Mouse (Mus musculus) intestine, embryonic 15.5 days (tissue): ENCODE results near the gene Gid8. TPM values are rescaled to one million over a fixed set of nuclear protein-coding genes. Genes with fewer than 3 reads are reported as not detected.

ENCODE experiments used
- ATAC-seq: fragments of 200-750 bp; cut with Nextera tagmentation; 2 replicates; pipeline ENCODE4 v1.8.0; 2017; ENCODE audit warnings: moderate TSS enrichment, moderate library complexity
- H3K27ac ChIP-seq: fragments of 300-500 bp; sonication (generic); 2 replicates; pipeline ENCODE4 v1.5.1; 2015; ENCODE audit warnings: mild to moderate bottlenecking, inconsistent platforms
- H3K27me3 ChIP-seq: fragments of 300-500 bp; sonication (generic); replicated peaks from 2 replicates; pipeline ENCODE4 v1.6.1; 2015; ENCODE audit warnings: inconsistent platforms
- H3K36me3 ChIP-seq: fragments of 300-500 bp; sonication (generic); 2 replicates; pipeline ENCODE4 v1.6.1; 2015; ENCODE audit warnings: inconsistent platforms
- H3K4me1 ChIP-seq: fragments of 300-500 bp; sonication (generic); replicated peaks from 2 replicates; pipeline ENCODE4 v1.6.1; 2015; ENCODE audit warnings: inconsistent platforms
- H3K4me2 ChIP-seq: fragments of 300-500 bp; sonication (generic); replicated peaks from 2 replicates; pipeline ENCODE4 v1.6.1; 2015; ENCODE audit warnings: mild to moderate bottlenecking, inconsistent platforms
- H3K4me3 ChIP-seq: fragments of 300-500 bp; sonication (generic); replicated peaks from 2 replicates; pipeline ENCODE4 v1.5.1; 2015; ENCODE audit warnings: inconsistent platforms
- H3K9ac ChIP-seq: fragments of 300-500 bp; sonication (generic); 2 replicates; pipeline ENCODE4 v1.6.1; 2015; ENCODE audit warnings: inconsistent platforms
- H3K9me3 ChIP-seq: fragments of 300-500 bp; sonication (generic); 2 replicates; pipeline ENCODE4 v1.6.1; 2016; ENCODE audit warnings: inconsistent platforms
- WGBS: fragments of 180-500 bp; shearing (Covaris S2); methylation state at CpG from one replicate; pipeline ENCODE4 v1.1.7; 2015; 5-methylcytosine and 5-hydroxymethylcytosine counted together
- polyA plus RNA-seq: library from polyadenylated mRNA; unstranded; fragments of >200 nt; fragmentation: Nextera tagmentation; extraction: Ambion mirVana; gene quantifications from 2 replicates; pipeline ENCODE4 v1.2.1, GENCODE M21; 2015

Gene Gid8
- polyA plus RNA-seq, 1 experiment from 2014 or later = 55.1 TPM

GRCm38 (mm10) chr2:180765713-180766112, 55.8 kb downstream of the Gid8 start:
- Histone ChIP-seq H3K27ac (no peak overlapping the region), H3K27me3 (peaks cover 16% of the 10 kb centered on the region), H3K9ac (no peak overlapping the region), H3K36me3 (no peaks in the 10 kb centered on the region), H3K4me1 (no peaks in the 10 kb centered on the region), H3K4me2 (no peak overlapping the region), H3K9me3 (no peaks in the 10 kb centered on the region), H3K4me3 (no peak overlapping the region)
- WGBS = 69% methylated on average over 7 of the region's 7 CpGs
- ATAC-seq = no peak

Other genes with a start within 250 kb of the Gid8 start
- 2.4 and 2.8 TPM in 2 replicates for gene Ntsr1, start 210.1 kb upstream of the Gid8 start, polyA plus RNA-seq
- 20.7 and 22.3 TPM in 2 replicates for gene Mrgbp, start 128.8 kb upstream of the Gid8 start, polyA plus RNA-seq
- 42.1 and 44.2 TPM in 2 replicates for gene Ogfr, start 120.9 kb upstream of the Gid8 start, polyA plus RNA-seq
- gene Col9a3, start 112.3 kb upstream of the Gid8 start, polyA plus RNA-seq = 5.5 and 6.7 TPM in 2 replicates
- gene Tcfl5, start 67.4 kb upstream of the Gid8 start, polyA plus RNA-seq = 0.13 TPM in 1 of 2 replicates, not detected in the other
- gene Dido1, start 118 bp upstream of the Gid8 start, polyA plus RNA-seq = 22.8 and 23.2 TPM in 2 replicates
- gene Slc17a9, start 15.1 kb downstream of the Gid8 start, polyA plus RNA-seq = 2.3 and 4.6 TPM in 2 replicates
- gene Bhlhe23, start 66.8 kb downstream of the Gid8 start, polyA plus RNA-seq = not detected in 2 replicates
- 46.9 and 49.3 TPM in 2 replicates for gene Ythdf1, start 210.8 kb downstream of the Gid8 start, polyA plus RNA-seq
- gene Birc7, start 218.9 kb downstream of the Gid8 start, polyA plus RNA-seq = not detected in 2 replicates
- 37.4 and 41.1 TPM in 2 replicates for gene Nkain4, start 244.6 kb downstream of the Gid8 start, polyA plus RNA-seq